Mouse (Mus musculus): ENCODE results near the gene Bak1.
"Not testable (repeated sequence)": the region's sequence is repeated elsewhere in the genome, so short reads cannot be mapped to it uniquely, and the experiment has no call there.

DNA sequence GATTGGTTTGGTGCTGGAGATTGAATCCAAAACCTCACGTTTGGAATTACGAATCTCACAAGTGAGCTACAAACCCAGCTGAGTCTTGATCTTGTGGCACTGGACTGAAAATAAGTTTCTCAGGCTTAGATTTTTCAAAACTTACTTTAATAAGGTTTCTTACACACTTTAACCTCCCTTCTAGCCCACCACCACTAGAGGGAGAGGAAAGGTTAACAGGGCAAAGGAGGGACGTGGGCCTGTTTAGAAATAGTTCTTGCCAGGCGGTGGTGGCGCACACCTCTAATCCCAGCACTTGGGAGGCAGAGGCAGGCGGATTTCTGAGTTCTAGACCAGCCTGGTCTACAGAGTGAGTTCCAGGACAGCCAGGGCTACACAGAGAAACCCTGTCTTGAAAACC lies 51.5 kb downstream of the Bak1 start:
- not testable (repeated sequence) for TF ChIP-seq CTCF (IDR thresholded peaks at IDR 0.05; ENCODE audit: control insufficient read depth, insufficient read depth, insufficient replicate concordance, low read depth, low read length); POLR2A (IDR thresholded peaks at IDR 0.05; ENCODE audit: control insufficient read depth, low read depth, low read length)

Data from testis, adult 2 months (tissue).